Mouse (Mus musculus): ENCODE results near the gene Mcl1.
A peak's percentile ranks its signal among the peaks of the same experiment; 100 is the strongest.
"Not testable (repeated sequence)": the region's sequence is repeated elsewhere in the genome, so short reads cannot be mapped to it uniquely, and the experiment has no call there.

Mcl1 gene

GRCm38 (mm10) chr3:95666124-95666844 lies 7.7 kb downstream of the Mcl1 start:
- Histone ChIP-seq H3K36me3 (ENCODE audit: insufficient read depth, low read length) (peaks cover 79% of the 10 kb centered on the region), H3K4me1 (replicated peaks; ENCODE audit: low read depth, low read length) (peaks cover 88% of the 10 kb centered on the region), H3K4me3 (replicated peaks; ENCODE audit: low read length) (peak overlapping the region; percentile 60; the same call in 1 of the 2 replicates), H3K27me3 (ENCODE audit: insufficient read depth, low read length) (no peaks in the 10 kb centered on the region), H3K9me3 (ENCODE audit: low read length) (no peaks in the 10 kb centered on the region)
- TF ChIP-seq NANOG (IDR thresholded peaks at IDR 0.05; ENCODE audit: borderline replicate concordance, low read length) (no peak), CTCF (conservative IDR thresholded peaks at IDR 0.05; ENCODE audit: low read length) (no peak), POU5F1 (IDR thresholded peaks at IDR 0.05; ENCODE audit: borderline replicate concordance, low read length) (no peak)

DNA sequence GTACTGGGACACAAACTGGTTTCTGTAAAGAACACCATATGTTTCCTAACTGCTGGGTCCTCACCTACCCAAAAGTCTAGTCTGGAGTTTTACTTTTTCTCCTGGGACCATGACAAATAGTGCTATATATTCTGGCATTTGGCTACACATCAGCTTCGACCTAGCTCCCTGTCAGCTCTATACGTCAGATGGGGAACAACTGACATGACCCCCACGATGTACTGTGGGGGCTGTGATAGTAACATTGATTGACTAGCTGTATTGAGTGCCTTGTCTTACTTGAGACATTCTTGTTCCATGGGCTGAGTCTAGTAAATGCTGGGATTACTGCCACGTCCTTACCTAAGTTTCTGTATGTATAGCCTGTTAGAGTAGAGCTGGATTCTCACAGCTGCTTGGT lies 8.9 kb downstream of the Mcl1 start:
- Histone ChIP-seq H3K4me3 (replicated peaks; ENCODE audit: low read length) (peak overlapping the region; percentile 60), H3K36me3 (ENCODE audit: insufficient read depth, low read length) (peaks cover 76% of the 10 kb centered on the region), H3K9me3 (ENCODE audit: low read length) (no peaks in the 10 kb centered on the region), H3K4me1 (replicated peaks; ENCODE audit: low read depth, low read length) (peaks cover 96% of the 10 kb centered on the region), H3K27me3 (ENCODE audit: insufficient read depth, low read length) (no peaks in the 10 kb centered on the region)
- TF ChIP-seq NANOG (IDR thresholded peaks at IDR 0.05; ENCODE audit: borderline replicate concordance, low read length) (no peak), CTCF (conservative IDR thresholded peaks at IDR 0.05; ENCODE audit: low read length) (no peak)

DNA sequence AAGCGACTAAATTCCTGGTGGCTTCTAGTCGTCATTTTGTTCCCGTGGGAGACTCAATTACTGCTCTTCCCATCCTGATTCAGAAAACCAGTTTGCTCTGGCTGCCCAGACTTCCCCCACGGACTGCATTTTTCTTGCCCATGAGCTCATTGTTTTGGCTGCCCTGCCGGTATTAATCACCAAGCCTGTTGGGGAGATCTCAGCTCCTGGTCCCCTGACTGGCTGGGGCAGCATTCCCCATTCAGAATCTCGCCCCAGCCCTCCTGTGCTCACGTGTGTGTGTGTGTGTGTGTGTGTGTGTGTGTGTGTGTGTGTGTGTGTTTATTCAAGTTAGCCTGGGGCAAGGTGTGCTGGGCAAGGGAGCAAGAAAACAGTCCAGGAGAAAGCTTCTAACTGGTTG lies 9.4 kb downstream of the Mcl1 start:
- H3K36me3 ChIP-seq (ENCODE audit: insufficient read depth, low read length) = peaks cover 75% of the 10 kb centered on the region
- no peak for TF ChIP-seq CTCF (conservative IDR thresholded peaks at IDR 0.05; ENCODE audit: low read length)
- no peak for TF ChIP-seq NANOG (IDR thresholded peaks at IDR 0.05; ENCODE audit: borderline replicate concordance, low read length)
- no peak for TF ChIP-seq POU5F1 (IDR thresholded peaks at IDR 0.05; ENCODE audit: borderline replicate concordance, low read length)

DNA sequence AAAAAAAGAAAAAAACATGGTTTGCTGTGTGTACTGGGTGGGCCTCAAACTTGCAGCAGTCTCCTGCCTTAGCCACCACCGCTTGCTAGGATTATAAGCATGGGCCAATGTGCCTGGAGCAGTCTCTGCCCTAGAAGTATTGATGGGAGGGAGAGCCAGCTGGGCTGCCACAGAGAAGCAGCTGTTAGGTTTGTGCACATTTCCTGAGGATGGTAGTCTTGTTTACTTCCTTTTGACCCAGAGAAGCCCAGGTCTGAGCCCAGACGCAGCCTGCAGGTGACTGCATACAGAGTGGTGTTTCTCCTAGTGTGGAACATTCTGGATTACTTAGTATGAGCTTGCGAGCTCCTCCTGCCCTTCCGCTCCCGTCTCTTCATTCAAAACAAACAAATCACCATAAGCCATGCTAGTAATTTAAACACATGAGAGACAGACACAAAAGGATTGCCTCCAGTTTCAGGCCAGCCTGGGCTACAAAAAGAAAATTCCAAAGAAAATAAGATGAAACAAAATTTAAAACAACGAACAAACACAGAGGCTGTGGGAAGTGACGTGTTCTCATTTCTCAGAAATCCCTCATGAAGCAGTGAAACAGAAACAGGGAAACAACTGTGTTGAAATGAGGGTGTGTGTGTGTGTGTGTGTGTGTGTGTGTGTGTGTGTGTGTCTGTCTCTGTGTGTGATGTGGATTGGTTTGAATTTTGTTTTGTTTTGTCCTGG lies 10.2 kb downstream of the Mcl1 start:
- Histone ChIP-seq H3K36me3 (ENCODE audit: insufficient read depth, low read length) (peaks cover 75% of the 10 kb centered on the region), H3K4me3 (replicated peaks; ENCODE audit: low read length) (peak overlapping the region; percentile 60)
- no peak for TF ChIP-seq NANOG (IDR thresholded peaks at IDR 0.05; ENCODE audit: borderline replicate concordance, low read length)
- TF ChIP-seq POU5F1 (IDR thresholded peaks at IDR 0.05; ENCODE audit: borderline replicate concordance, low read length) = no peak
- no peak for TF ChIP-seq CTCF (conservative IDR thresholded peaks at IDR 0.05; ENCODE audit: low read length)

More for the DNA sequence above, 9.4 kb downstream of the Mcl1 start:
- Histone ChIP-seq H3K4me1 (replicated peaks; ENCODE audit: low read depth, low read length) (peaks cover 96% of the 10 kb centered on the region), H3K9me3 (ENCODE audit: low read length) (no peaks in the 10 kb centered on the region), H3K27me3 (ENCODE audit: insufficient read depth, low read length) (no peaks in the 10 kb centered on the region), H3K4me3 (replicated peaks; ENCODE audit: low read length) (peak overlapping the region; percentile 60)

DNA sequence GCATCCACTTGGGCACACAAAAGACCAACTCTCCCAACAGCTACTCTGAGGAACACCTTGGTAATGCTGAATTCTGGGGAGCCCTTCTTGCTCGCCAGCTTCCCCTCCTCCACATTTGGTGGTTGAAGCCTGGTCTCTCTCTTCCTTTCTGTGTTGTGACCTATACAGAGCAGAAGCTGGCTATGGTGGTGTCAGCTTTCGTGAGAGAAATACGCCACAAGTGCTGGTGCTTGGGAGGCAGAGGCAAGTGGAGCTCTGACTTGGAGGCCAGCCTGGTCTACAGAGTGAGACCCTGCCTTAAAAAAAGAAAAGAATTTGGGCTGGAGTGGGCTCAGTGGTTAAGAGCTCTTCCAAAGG lies 10.7 kb downstream of the Mcl1 start:
- H3K36me3 ChIP-seq (ENCODE audit: insufficient read depth, low read length) = peaks cover 69% of the 10 kb centered on the region

More for the DNA sequence above, 10.2 kb downstream of the Mcl1 start:
- H3K27me3 ChIP-seq (ENCODE audit: insufficient read depth, low read length) = no peaks in the 10 kb centered on the region
- H3K4me1 ChIP-seq (replicated peaks; ENCODE audit: low read depth, low read length) = peaks cover 96% of the 10 kb centered on the region
- H3K9me3 ChIP-seq (ENCODE audit: low read length) = no peaks in the 10 kb centered on the region

GRCm38 (mm10) chr3:95670419-95670818 lies 11.8 kb downstream of the Mcl1 start:
- not testable (repeated sequence) for H3K4me3 ChIP-seq (replicated peaks; ENCODE audit: low read length); H3K9me3 ChIP-seq (ENCODE audit: low read length); H3K27me3 ChIP-seq (ENCODE audit: insufficient read depth, low read length)
- H3K36me3 ChIP-seq (ENCODE audit: insufficient read depth, low read length) = peaks cover 58% of the 10 kb centered on the region
- H3K4me1 ChIP-seq (replicated peaks; ENCODE audit: low read depth, low read length) = peaks cover 89% of the 10 kb centered on the region
- peak; percentile 38 for TF ChIP-seq CTCF (conservative IDR thresholded peaks at IDR 0.05; ENCODE audit: low read length)

More for the DNA sequence above, 10.7 kb downstream of the Mcl1 start:
- no peak for TF ChIP-seq CTCF (conservative IDR thresholded peaks at IDR 0.05; ENCODE audit: low read length)
- no peak for TF ChIP-seq POU5F1 (IDR thresholded peaks at IDR 0.05; ENCODE audit: borderline replicate concordance, low read length)
- no peak for TF ChIP-seq NANOG (IDR thresholded peaks at IDR 0.05; ENCODE audit: borderline replicate concordance, low read length)
- Histone ChIP-seq H3K4me1 (replicated peaks; ENCODE audit: low read depth, low read length) (peaks cover 92% of the 10 kb centered on the region), H3K4me3 (replicated peaks; ENCODE audit: low read length) (no peak overlapping the region), H3K27me3 (ENCODE audit: insufficient read depth, low read length) (no peaks in the 10 kb centered on the region), H3K9me3 (ENCODE audit: low read length) (no peaks in the 10 kb centered on the region)

DNA sequence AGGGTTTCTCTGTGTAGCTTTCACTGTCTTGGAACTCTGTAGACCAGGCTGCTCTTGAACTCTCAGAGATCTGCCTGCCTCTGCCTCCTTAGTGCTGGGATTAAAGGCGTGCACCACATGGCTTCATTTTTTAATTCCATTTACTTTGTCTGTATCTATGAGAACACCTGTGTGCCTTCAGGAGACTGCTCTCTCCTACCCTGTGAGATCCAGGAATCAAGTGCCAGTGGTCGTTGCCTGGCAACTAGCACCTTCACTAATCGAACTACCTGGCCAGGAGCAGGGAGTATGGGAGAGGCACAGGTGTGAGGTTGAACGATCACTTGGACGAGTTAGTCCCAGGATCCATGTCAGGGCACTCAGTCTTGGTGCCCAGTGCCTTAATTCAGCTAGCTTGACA lies 12.6 kb downstream of the Mcl1 start:
- TF ChIP-seq NANOG (IDR thresholded peaks at IDR 0.05; ENCODE audit: borderline replicate concordance, low read length) (no peak), CTCF (conservative IDR thresholded peaks at IDR 0.05; ENCODE audit: low read length) (no peak), POU5F1 (IDR thresholded peaks at IDR 0.05; ENCODE audit: borderline replicate concordance, low read length) (no peak)

GRCm38 (mm10) chr3:95672461-95672860 lies 13.9 kb downstream of the Mcl1 start:
- no peaks in the 10 kb centered on the region for H3K27me3 ChIP-seq (ENCODE audit: insufficient read depth, low read length)
- H3K9me3 ChIP-seq (ENCODE audit: low read length) = no peaks in the 10 kb centered on the region
- no peak for TF ChIP-seq CTCF (conservative IDR thresholded peaks at IDR 0.05; ENCODE audit: low read length)
- TF ChIP-seq NANOG (IDR thresholded peaks at IDR 0.05; ENCODE audit: borderline replicate concordance, low read length) = no peak
- TF ChIP-seq POU5F1 (IDR thresholded peaks at IDR 0.05; ENCODE audit: borderline replicate concordance, low read length) = no peak
- peaks cover 90% of the 10 kb centered on the region for H3K4me1 ChIP-seq (replicated peaks; ENCODE audit: low read depth, low read length)
- peaks cover 50% of the 10 kb centered on the region for H3K36me3 ChIP-seq (ENCODE audit: insufficient read depth, low read length)
- H3K4me3 ChIP-seq (replicated peaks; ENCODE audit: low read length) = peak overlapping the region; percentile 76

More for the DNA sequence above, 12.6 kb downstream of the Mcl1 start:
- Histone ChIP-seq H3K27me3 (ENCODE audit: insufficient read depth, low read length) (no peaks in the 10 kb centered on the region), H3K9me3 (ENCODE audit: low read length) (no peaks in the 10 kb centered on the region), H3K36me3 (ENCODE audit: insufficient read depth, low read length) (peaks cover 56% of the 10 kb centered on the region), H3K4me1 (replicated peaks; ENCODE audit: low read depth, low read length) (peaks cover 90% of the 10 kb centered on the region), H3K4me3 (replicated peaks; ENCODE audit: low read length) (no peak overlapping the region)

All from E14TG2a.4 (cell line).